Mouse (Mus musculus) erythroblast, embryonic 14.5 days (primary cell): ENCODE data around the gene Phlpp1.

Experiments
- GATA1 ChIP-seq: IDR thresholded peaks from 2 replicates; pipeline ENCODE4 v1.6.1; 2012; ENCODE audit warnings: low read length, inconsistent platforms, mixed read lengths
- TAL1 ChIP-seq: IDR thresholded peaks from 3 replicates; pipeline ENCODE4 v1.6.1; 2012; ENCODE audit warnings: low read length, inconsistent platforms, mixed read lengths

- TF ChIP-seq GATA1, result no peak
- no peak for TF ChIP-seq TAL1
Measured at GRCm38 (mm10) chr1:106164111-106164510, 7.4 kb upstream of the Phlpp1 start.
